In genomic region chr17:56066451-56066850, GRCm38 (mm10) we compare ENCODE assay signal across 18 mouse cellular contexts. TPM values are rescaled to one million over a fixed set of nuclear protein-coding genes. Genes with fewer than 3 reads are reported as not detected.
"Had no signal": no experiment of that assay in that cellular context is flagged by ENCODE, and none has a peak within 500 bp of the region (broad histone marks: within the 10 kb centered on the region; RNA-seq: fewer than 3 reads in every experiment).

No protein-coding gene starts in this region.

- ATAC-seq: liver, postnatal 0 days; lung, postnatal 0 days had no signal

- H3K9me3 ChIP-seq: kidney, embryonic 15.5 days; limb, embryonic 12.5 days; limb, embryonic 15.5 days had no signal

- H3K4me1 ChIP-seq: kidney, embryonic 15.5 days; limb, embryonic 12.5 days; limb, embryonic 15.5 days had no signal

- H3K27ac ChIP-seq: kidney, embryonic 15.5 days; limb, embryonic 12.5 days; limb, embryonic 15.5 days; liver, embryonic 14.5 days; macrophage had no signal

- H3K9ac ChIP-seq: kidney, embryonic 15.5 days; limb, embryonic 12.5 days; limb, embryonic 15.5 days; liver, embryonic 14.5 days; liver, postnatal 0 days; lung, embryonic 14.5 days had no signal

- H3K27me3 ChIP-seq: kidney, embryonic 15.5 days; limb, embryonic 12.5 days; limb, embryonic 15.5 days had no signal

- H3K4me3 ChIP-seq: kidney, embryonic 15.5 days; limb, embryonic 12.5 days; limb, embryonic 15.5 days had no signal

- H3K4me2 ChIP-seq: kidney, embryonic 15.5 days; limb, embryonic 12.5 days; limb, embryonic 15.5 days; liver, embryonic 11.5 days; lung, embryonic 14.5 days had no signal

- DNase-seq: kidney, adult 11 months; kidney, adult 8-10 months; kidney, postnatal 14 days; kidney, postnatal 4 days; layer of hippocampus, postnatal 36 days; left cerebral cortex, postnatal 4 days; liver, postnatal 0 days; lung, embryonic 14.5 days; midbrain, embryonic 14.5 days; thymus, adult 18-20 months; thymus, postnatal 36 days had no signal

RNA-seq across cellular contexts. Expression of gene Plin4, which starts 43.2 kb away (rescaled TPM):
- polyA plus RNA-seq: macrophage had no signal
